Mouse (Mus musculus) heart, adult 2 months (tissue): ENCODE results near the gene Efnb3.

ENCODE experiments used
- CTCF ChIP-seq: fragments of 200-600 bp; IDR thresholded peaks from 2 replicates; pipeline ENCODE4 v1.8.1; 2022; ENCODE audit warnings: antibody characterized with exemption, mild to moderate bottlenecking, moderate library complexity
- EP300 ChIP-seq: fragments of 200-500 bp; IDR thresholded peaks from 2 replicates; pipeline ENCODE4 v1.6.1; 2011; ENCODE audit warnings: low read depth, low read length, control low read depth; ENCODE audit not compliant: insufficient read depth
- POLR2A ChIP-seq: fragments of 200-500 bp; IDR thresholded peaks from 2 replicates; pipeline ENCODE4 v1.6.1; 2011; ENCODE audit warnings: mild to moderate bottlenecking, low read depth, low read length, control low read depth; ENCODE audit not compliant: insufficient read depth

DNA sequence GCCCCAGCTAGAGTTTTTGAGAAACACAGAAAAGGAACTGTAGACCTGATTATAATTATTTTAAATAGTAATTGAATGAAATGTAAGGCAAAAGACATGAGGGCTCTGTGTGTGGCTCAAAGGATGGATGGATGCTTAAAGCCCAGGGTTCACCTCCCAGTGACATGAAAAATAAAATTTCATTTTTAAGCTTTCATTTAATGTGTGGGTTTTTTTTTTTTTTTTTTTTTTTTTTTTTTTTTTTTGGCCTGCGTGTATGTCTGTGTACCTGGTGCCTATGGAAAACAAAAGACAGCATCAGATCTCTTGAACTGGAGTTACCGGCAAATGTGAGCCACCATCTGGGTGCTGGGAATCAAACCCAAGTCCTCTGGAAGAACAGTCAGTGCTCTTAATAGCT is 19.3 kb downstream of the Efnb3 start:
- no peak for TF ChIP-seq CTCF
- TF ChIP-seq EP300 = no peak
- TF ChIP-seq POLR2A = no peak
